Mouse (Mus musculus) olfactory bulb, adult 2 months (tissue): ENCODE measurements around the gene Evi5.

Experiments used
- CTCF ChIP-seq: fragments of 200-500 bp; IDR thresholded peaks from 2 replicates; pipeline ENCODE4 v1.5.1; 2012; ENCODE audit warnings: low read depth, mild to moderate bottlenecking, low read length, moderate library complexity; ENCODE audit not compliant: insufficient read depth
- POLR2A ChIP-seq: fragments of 200-500 bp; IDR thresholded peaks from 2 replicates; pipeline ENCODE4 v1.6.1; 2012; ENCODE audit warnings: mild to moderate bottlenecking, low read depth, low read length, moderate library complexity; ENCODE audit not compliant: insufficient read depth

GRCm38 (mm10) chr5:107869701-107870100, 5.2 kb downstream of the Evi5 start:
- TF ChIP-seq POLR2A (no peak), CTCF (no peak)
